ENCODE assay signal across 12 mouse cellular contexts in the genomic region with DNA sequence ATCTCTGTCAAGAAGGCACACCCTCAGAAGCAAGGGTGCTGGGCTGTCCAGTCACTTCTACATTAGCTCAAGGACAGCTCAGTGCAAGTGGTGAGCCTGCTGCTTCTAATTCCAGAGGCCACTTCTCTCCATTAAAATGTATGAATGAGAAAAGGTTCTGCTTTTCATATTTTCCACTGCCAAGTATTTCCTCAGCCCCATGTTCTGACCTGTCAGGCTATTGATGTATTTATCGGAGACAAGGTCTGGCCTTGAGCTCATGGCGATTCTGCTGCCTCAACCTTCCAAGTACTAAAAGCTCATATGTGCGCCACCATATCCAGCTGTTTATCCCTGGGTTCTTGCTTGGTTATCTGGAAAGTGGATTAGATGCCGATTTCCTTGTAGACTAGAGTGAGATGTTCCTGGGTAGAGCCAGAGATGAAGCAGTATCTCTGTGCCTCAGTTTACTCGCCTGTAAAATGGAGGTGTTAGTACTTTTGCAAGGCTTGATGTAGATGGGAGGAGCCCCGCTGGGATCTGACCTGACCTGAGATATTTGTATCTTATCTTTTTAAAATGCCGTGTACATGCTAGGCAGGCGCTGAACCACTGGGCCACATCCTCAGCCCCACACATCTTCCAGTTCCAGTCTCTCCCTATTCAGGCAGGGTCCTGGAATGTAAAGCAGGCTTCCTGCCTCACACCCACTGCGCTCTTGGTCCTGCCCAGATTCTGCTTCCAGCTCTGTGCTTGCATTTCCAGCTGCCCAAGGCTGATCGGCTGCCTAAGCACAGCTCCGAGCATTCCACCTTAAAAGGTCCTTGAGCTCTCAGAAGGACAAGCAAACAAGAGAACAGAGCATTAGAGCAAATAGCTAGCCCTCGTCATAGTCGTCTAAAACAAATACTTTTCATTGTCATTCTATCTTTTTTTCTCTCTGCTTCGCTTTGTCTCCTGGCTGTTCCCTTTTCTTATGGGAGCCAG.
A peak's percentile ranks its signal among the peaks of the same experiment; 100 is the strongest.
DNase-seq lines count a peak whose midpoint lies in the region; ATAC-seq and TF ChIP-seq lines count a peak whose summit lies in the region.
"Had no signal": no experiment of that assay in that cellular context is flagged by ENCODE, and none has a peak within 500 bp of the region (broad histone marks: within the 10 kb centered on the region; RNA-seq: fewer than 3 reads in every experiment).

No protein-coding gene starts in this region.

- no peak for TF ChIP-seq EP300 in liver, postnatal 0 days (IDR thresholded peaks at IDR 0.05; ENCODE audit: low read depth)

- 69% methylated on average over 14 of the region's 14 CpGs for WGBS in liver, postnatal 0 days (ENCODE audit: insufficient replicate concordance)
- WGBS in liver, embryonic 12.5 days (ENCODE audit: insufficient replicate concordance), result 63% methylated on average over 14 of the region's 14 CpGs
- WGBS in stomach, embryonic 14.5 days, result 52% methylated on average over 14 of the region's 14 CpGs

- no peak overlapping the region for H3K9ac ChIP-seq in liver, postnatal 0 days (replicated peaks)
- no peak overlapping the region for H3K9ac ChIP-seq in liver, embryonic 12.5 days
- H3K9ac ChIP-seq in stomach, embryonic 14.5 days (replicated peaks; ENCODE audit: low read depth, low read length), result no peak overlapping the region
- H3K9ac ChIP-seq: embryonic facial prominence, embryonic 13.5 days; liver, embryonic 13.5 days had no signal

- H3K27ac ChIP-seq in liver, postnatal 0 days (ENCODE audit: low read depth), result peak overlapping the region; percentile 71
- H3K27ac ChIP-seq in liver, embryonic 12.5 days, result no peak overlapping the region
- H3K27ac ChIP-seq in stomach, embryonic 14.5 days (ENCODE audit: low read length), result peak overlapping the region; percentile 39; the same call in 1 of the 2 replicates
- H3K27ac ChIP-seq: embryonic facial prominence, embryonic 13.5 days; liver, embryonic 13.5 days had no signal

- TF ChIP-seq CTCF in liver, postnatal 0 days (IDR thresholded peaks at IDR 0.05; ENCODE audit: low read depth), result no peak

- no peaks in the 10 kb centered on the region for H3K9me3 ChIP-seq in liver, postnatal 0 days (ENCODE audit: low read length)
- no peaks in the 10 kb centered on the region for H3K9me3 ChIP-seq in liver, embryonic 12.5 days (replicated peaks)
- H3K9me3 ChIP-seq in stomach, embryonic 14.5 days (ENCODE audit: control insufficient read depth, low read depth, low read length), result no peaks in the 10 kb centered on the region
- H3K9me3 ChIP-seq: embryonic facial prominence, embryonic 13.5 days; liver, embryonic 13.5 days had no signal

- ATAC-seq in liver, postnatal 0 days, result no peak
- no peak for ATAC-seq in liver, embryonic 12.5 days
- ATAC-seq in stomach, embryonic 14.5 days (ENCODE audit: insufficient number of reproducible peaks, insufficient read depth, low FRiP score, low read depth), result peak; percentile 50; the same call in 1 of the 2 replicates

- H3K4me3 ChIP-seq in liver, postnatal 0 days (ENCODE audit: low read depth, low read length), result no peak overlapping the region
- H3K4me3 ChIP-seq in liver, embryonic 12.5 days, result no peak overlapping the region
- H3K4me3 ChIP-seq in stomach, embryonic 14.5 days (ENCODE audit: low read depth, low read length), result no peak overlapping the region
- H3K4me3 ChIP-seq: embryonic facial prominence, embryonic 13.5 days; liver, embryonic 13.5 days had no signal

- no peaks in the 10 kb centered on the region for H3K36me3 ChIP-seq in liver, postnatal 0 days (replicated peaks; ENCODE audit: insufficient read depth, low read length)
- H3K36me3 ChIP-seq in liver, embryonic 12.5 days, result no peaks in the 10 kb centered on the region
- no peaks in the 10 kb centered on the region for H3K36me3 ChIP-seq in stomach, embryonic 14.5 days (ENCODE audit: control insufficient read depth, insufficient read depth, low read length)
- H3K36me3 ChIP-seq: embryonic facial prominence, embryonic 13.5 days; liver, embryonic 13.5 days had no signal

- H3K27me3 ChIP-seq in liver, postnatal 0 days (ENCODE audit: insufficient read depth, low read length), result no peaks in the 10 kb centered on the region
- no peaks in the 10 kb centered on the region for H3K27me3 ChIP-seq in liver, embryonic 12.5 days (replicated peaks)
- no peaks in the 10 kb centered on the region for H3K27me3 ChIP-seq in stomach, embryonic 14.5 days (ENCODE audit: control insufficient read depth, insufficient read depth, low read length)
- H3K27me3 ChIP-seq: embryonic facial prominence, embryonic 13.5 days had no signal

- no peak overlapping the region for H3K4me2 ChIP-seq in liver, postnatal 0 days (ENCODE audit: low read depth, low read length)
- H3K4me2 ChIP-seq in liver, embryonic 12.5 days, result no peak overlapping the region
- H3K4me2 ChIP-seq in stomach, embryonic 14.5 days (replicated peaks; ENCODE audit: low read depth, low read length), result no peak overlapping the region
- H3K4me2 ChIP-seq: embryonic facial prominence, embryonic 13.5 days; liver, embryonic 13.5 days had no signal

- intact Hi-C loops in left cerebral cortex, postnatal 36 days (cut with DNase I), result no loop called here

- DNase-seq in adrenal gland, adult (ENCODE audit: inconsistent age in 2 of 2, low spot score in 1 of 2), result peak; percentile 82 to 90
- DNase-seq in adrenal gland, postnatal 4 days (ENCODE audit: low spot score in 2 of 2), result no peak
- no peak for DNase-seq in liver, postnatal 0 days
- peak; percentile 26 for DNase-seq in embryo, embryonic 11 days
- DNase-seq in layer of hippocampus, postnatal 10 days (ENCODE audit: low spot score in 2 of 2), result no peak
- DNase-seq in left cerebral cortex, postnatal 36 days (ENCODE audit: low spot score in 2 of 2), result no peak
- DNase-seq: layer of hippocampus, postnatal 36 days; liver, embryonic 13.5 days; right cerebral cortex, postnatal 25 days had no signal

- H3K4me1 ChIP-seq in liver, postnatal 0 days (ENCODE audit: insufficient read depth), result peaks cover 14% of the 10 kb centered on the region
- H3K4me1 ChIP-seq in liver, embryonic 12.5 days, result peaks cover 24% of the 10 kb centered on the region
- 0 out of 2 replicates have a peak, but pooled peaks cover 4% of the 10 kb centered on the region for H3K4me1 ChIP-seq in stomach, embryonic 14.5 days (ENCODE audit: control insufficient read depth, insufficient read depth, low read length)

Comparison
In these comparisons a context has a peak if more than half of its experiments do, and no peak if none do; other contexts are left out.
1. DNase-seq: peak in adrenal gland, adult (2 of 2) and embryo, embryonic 11 days (single experiment); none in adrenal gland, postnatal 4 days (0 of 2), liver, postnatal 0 days (single experiment), layer of hippocampus, postnatal 10 days (0 of 2) and left cerebral cortex, postnatal 36 days (0 of 2).